Mouse (Mus musculus) midbrain, embryonic 10.5 days (tissue): ENCODE data around the gene Cyp21a1. TPM values are rescaled to one million over a fixed set of nuclear protein-coding genes. Genes with fewer than 3 reads are reported as not detected.
"Not testable (repeated sequence)": the region's sequence is repeated elsewhere in the genome, so short reads cannot be mapped to it uniquely, and the experiment has no call there.

ENCODE experiments used
- DNase-seq: peaks from one replicate; pipeline ENCODE4 v3.0.0-alpha.2; 2017; ENCODE audit warnings: low spot score
- H3K27ac ChIP-seq: fragments of 300-500 bp; sonication (generic); replicated peaks from 2 replicates; pipeline ENCODE4 v1.5.1; 2016; ENCODE audit warnings: mild to moderate bottlenecking
- H3K27me3 ChIP-seq: fragments of 300-500 bp; sonication (generic); 2 replicates; pipeline ENCODE4 v1.6.1; 2016; ENCODE audit warnings: low read depth, mild to moderate bottlenecking; ENCODE audit not compliant: poor library complexity, severe bottlenecking
- H3K36me3 ChIP-seq: fragments of 300-500 bp; sonication (generic); 2 replicates; pipeline ENCODE4 v1.6.1; 2016; ENCODE audit warnings: mild to moderate bottlenecking, moderate library complexity
- H3K4me1 ChIP-seq: fragments of 300-500 bp; sonication (generic); 2 replicates; pipeline ENCODE4 v1.6.1; 2016
- H3K4me3 ChIP-seq: fragments of 300-500 bp; sonication (generic); 2 replicates; pipeline ENCODE4 v1.5.1; 2016; ENCODE audit warnings: mild to moderate bottlenecking, moderate library complexity
- H3K9me3 ChIP-seq: fragments of 300-500 bp; sonication (generic); replicated peaks from 2 replicates; pipeline ENCODE4 v1.6.1; 2016; ENCODE audit warnings: mild to moderate bottlenecking
- WGBS: fragments of 180-500 bp; shearing (Covaris S2); methylation state at CpG from one replicate; pipeline ENCODE4 v1.1.7; 2016; 5-methylcytosine and 5-hydroxymethylcytosine counted together
- polyA plus RNA-seq: library from polyadenylated mRNA; unstranded; fragments of >200 nt; fragmentation: Nextera tagmentation; extraction: Ambion mirVana; gene quantifications from 2 replicates; pipeline ENCODE4 v1.2.1, GENCODE M21; 2016

Cyp21a1 gene
- polyA plus RNA-seq, 1 experiment from 2014 or later: not detected

- Histone ChIP-seq H3K36me3 (peaks cover 69% of the 10 kb centered on the region), H3K27ac (peak overlapping the region; percentile 84), H3K4me3 (peak overlapping the region; percentile 84), H3K9me3 (no peaks in the 10 kb centered on the region), H3K4me1 (peaks cover 34% of the 10 kb centered on the region), H3K27me3 (no peaks in the 10 kb centered on the region)
- DNase-seq: no peak
- 4% methylated on average over 48 of the region's 48 CpGs for WGBS
Observed at GRCm38 (mm10) chr17:34836155-34836855, 31.9 kb upstream of the Cyp21a1 start.

DNA sequence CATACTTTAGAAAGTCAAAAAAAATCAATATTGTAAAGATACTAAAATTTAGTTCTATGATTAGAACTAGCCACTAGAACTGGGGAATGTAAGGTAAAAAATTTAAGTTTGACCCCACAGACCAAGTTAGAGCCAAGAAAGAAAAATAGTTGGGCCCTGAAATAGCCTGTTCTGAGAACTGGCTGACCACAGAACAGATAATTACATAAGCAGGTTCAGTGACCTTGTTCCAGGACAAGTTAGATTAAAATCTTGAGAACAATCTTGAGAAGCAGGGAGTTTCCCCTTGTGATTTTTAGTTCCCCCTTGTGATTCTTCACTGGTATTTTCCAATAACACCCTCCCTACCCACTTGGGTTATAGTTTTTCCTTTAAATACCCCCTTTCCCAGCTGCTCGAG, 26.4 kb upstream of the Cyp21a1 start:
- peaks cover 88% of the 10 kb centered on the region for H3K36me3 ChIP-seq
- WGBS: 90% methylated on average over 1 of the region's 1 CpGs

DNA sequence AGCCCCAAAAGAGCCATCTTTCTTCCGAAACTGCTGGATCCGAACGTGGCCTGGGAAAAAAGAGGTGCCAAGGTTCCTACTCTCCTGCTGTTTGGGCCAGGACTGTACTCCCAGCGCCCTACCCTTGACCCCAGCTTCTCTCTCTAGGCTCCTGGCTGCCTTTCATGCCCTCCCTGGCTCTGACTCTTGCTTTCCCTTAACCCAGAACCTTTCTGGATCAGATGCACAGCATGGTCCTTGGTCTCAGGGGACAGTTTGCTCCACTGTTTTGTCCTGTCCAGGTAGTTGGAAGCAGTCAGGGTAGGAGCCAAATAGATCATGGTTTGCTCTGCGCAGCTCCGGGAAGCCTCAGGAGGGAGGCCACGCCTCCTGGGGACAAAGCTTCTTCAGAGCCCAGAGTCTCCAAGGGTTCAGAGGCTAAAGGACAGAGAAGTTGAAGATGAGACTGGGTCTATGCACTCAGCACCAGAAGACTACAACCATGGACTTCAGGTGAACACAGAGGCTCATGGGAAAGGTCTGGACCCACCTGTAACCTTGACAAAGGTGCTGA, 10.5 kb upstream of the Cyp21a1 start:
- no peaks in the 10 kb centered on the region for H3K4me1 ChIP-seq
- 72% methylated on average over 7 of the region's 7 CpGs for WGBS
- no peak overlapping the region for H3K27ac ChIP-seq
- no peaks in the 10 kb centered on the region for H3K27me3 ChIP-seq
- no peak for DNase-seq
- no peak overlapping the region for H3K4me3 ChIP-seq
- no peaks in the 10 kb centered on the region for H3K36me3 ChIP-seq
- H3K9me3 ChIP-seq: no peaks in the 10 kb centered on the region

More for the DNA sequence above, 26.4 kb upstream of the Cyp21a1 start:
- not testable (repeated sequence) for H3K4me3 ChIP-seq, DNase-seq, H3K27ac ChIP-seq, H3K4me1 ChIP-seq, H3K27me3 ChIP-seq
- peaks cover 12% of the 10 kb centered on the region for H3K9me3 ChIP-seq

GRCm38 (mm10) chr17:34813747-34814146, 9.4 kb upstream of the Cyp21a1 start:
- not testable (repeated sequence) for H3K27ac ChIP-seq, H3K4me3 ChIP-seq, H3K9me3 ChIP-seq, H3K36me3 ChIP-seq, H3K27me3 ChIP-seq, H3K4me1 ChIP-seq, DNase-seq
- 62% methylated on average over 12 of the region's 12 CpGs for WGBS

DNA sequence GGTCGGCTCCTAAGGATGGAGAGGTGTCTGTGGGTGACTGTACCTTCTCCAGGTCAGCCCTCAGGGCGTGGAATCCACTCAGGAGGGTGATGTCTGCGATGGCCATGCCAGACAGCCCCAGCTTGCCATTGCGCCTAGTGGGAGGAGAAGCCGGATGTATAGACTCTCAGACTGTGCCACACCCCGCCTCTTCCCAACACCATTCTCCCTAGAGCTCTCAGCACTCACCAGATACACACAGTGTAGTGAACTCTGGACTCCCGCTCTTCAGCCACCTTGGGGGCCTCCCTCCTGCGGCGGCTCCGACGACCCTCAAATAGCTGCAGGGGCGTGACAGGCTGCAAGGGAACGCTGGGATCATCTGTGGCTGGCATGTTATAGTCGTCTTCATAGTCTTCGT, 6.9 kb upstream of the Cyp21a1 start:
- H3K27me3 ChIP-seq: no peaks in the 10 kb centered on the region
- no peaks in the 10 kb centered on the region for H3K36me3 ChIP-seq
- WGBS: 77% methylated on average over 15 of the region's 15 CpGs
- H3K9me3 ChIP-seq: no peaks in the 10 kb centered on the region
- DNase-seq: no peak
- H3K27ac ChIP-seq: no peak overlapping the region
- H3K4me1 ChIP-seq: no peaks in the 10 kb centered on the region
- no peak overlapping the region for H3K4me3 ChIP-seq

DNA sequence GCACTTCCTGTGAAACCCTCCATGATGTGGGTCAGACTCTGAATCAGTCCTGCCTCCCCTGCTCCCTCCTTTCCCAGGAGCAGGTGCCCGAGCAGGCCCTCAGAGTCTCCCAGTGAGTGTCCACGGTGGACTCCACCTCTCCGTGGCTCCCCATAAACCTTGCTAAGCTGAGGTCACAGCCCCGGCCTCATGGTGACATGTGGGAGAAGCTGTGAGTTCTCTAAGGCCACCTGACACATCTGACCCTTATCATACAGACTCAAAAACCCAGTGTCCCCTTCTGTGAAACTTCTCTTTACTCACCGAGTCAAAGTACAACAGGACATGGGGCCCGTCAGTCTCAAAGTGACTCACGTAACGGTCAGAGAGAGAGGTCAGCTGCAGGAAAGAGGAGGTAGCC, 6.5 kb upstream of the Cyp21a1 start:
- 88% methylated on average over 8 of the region's 8 CpGs for WGBS
- H3K4me3 ChIP-seq, DNase-seq: not testable (repeated sequence)

GRCm38 (mm10) chr17:34810411-34810810, 6.0 kb upstream of the Cyp21a1 start:
- 95% methylated on average over 5 of the region's 5 CpGs for WGBS
- not testable (repeated sequence) for H3K4me3 ChIP-seq, H3K27ac ChIP-seq, H3K4me1 ChIP-seq, DNase-seq, H3K36me3 ChIP-seq, H3K9me3 ChIP-seq, H3K27me3 ChIP-seq

More for the DNA sequence above, 6.5 kb upstream of the Cyp21a1 start:
- H3K27me3 ChIP-seq, H3K36me3 ChIP-seq, H3K4me1 ChIP-seq, H3K27ac ChIP-seq, H3K9me3 ChIP-seq: not testable (repeated sequence)

GRCm38 (mm10) chr17:34808599-34809205, 4.3 kb upstream of the Cyp21a1 start:
- Histone ChIP-seq H3K4me3 (no peak overlapping the region), H3K4me1 (no peaks in the 10 kb centered on the region), H3K27ac (no peak overlapping the region), H3K36me3 (no peaks in the 10 kb centered on the region), H3K27me3 (no peaks in the 10 kb centered on the region), H3K9me3 (peaks cover 6% of the 10 kb centered on the region)
- DNase-seq: no peak
- WGBS: 79% methylated on average over 6 of the region's 6 CpGs

GRCm38 (mm10) chr17:34807176-34807575, 2.8 kb upstream of the Cyp21a1 start:
- Histone ChIP-seq H3K27me3 (no peaks in the 10 kb centered on the region), H3K4me3 (no peak overlapping the region)
- 72% methylated on average over 3 of the region's 3 CpGs for WGBS

GRCm38 (mm10) chr17:34804871-34805562, 656 bp upstream of the Cyp21a1 start:
- no peaks in the 10 kb centered on the region for H3K27me3 ChIP-seq
- no peak for DNase-seq
- H3K4me3 ChIP-seq: no peak overlapping the region
- no peaks in the 10 kb centered on the region for H3K4me1 ChIP-seq
- 74% methylated on average over 6 of the region's 6 CpGs for WGBS
- H3K36me3 ChIP-seq: no peaks in the 10 kb centered on the region
- no peak overlapping the region for H3K27ac ChIP-seq
- H3K9me3 ChIP-seq: peaks cover 6% of the 10 kb centered on the region

More at GRCm38 (mm10) chr17:34807176-34807575, 2.8 kb upstream of the Cyp21a1 start:
- Histone ChIP-seq H3K9me3 (peaks cover 6% of the 10 kb centered on the region), H3K36me3 (no peaks in the 10 kb centered on the region), H3K4me1 (no peaks in the 10 kb centered on the region), H3K27ac (no peak overlapping the region)
- DNase-seq: no peak

DNA sequence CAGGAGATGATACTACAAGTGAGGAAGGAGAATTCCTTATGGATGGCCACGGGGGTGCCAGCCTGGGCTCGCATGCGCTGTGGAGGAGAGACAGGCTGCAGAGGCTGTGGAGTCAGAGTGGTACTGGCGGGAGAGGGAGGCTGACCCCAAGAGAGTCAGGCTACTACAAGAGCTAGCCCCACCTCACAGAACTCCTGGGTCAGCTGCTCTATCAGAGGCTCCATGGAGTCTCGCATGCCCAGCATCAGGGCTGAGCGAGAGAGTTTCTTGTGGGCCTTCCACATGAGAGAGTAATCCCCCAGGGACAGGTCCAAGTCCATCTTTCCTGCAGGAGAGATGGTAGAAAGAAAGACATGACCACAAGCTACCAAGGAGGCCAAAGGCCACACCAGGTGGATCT, 994 bp downstream of the Cyp21a1 start:
- not testable (repeated sequence) for H3K4me1 ChIP-seq, H3K36me3 ChIP-seq, H3K4me3 ChIP-seq, H3K27me3 ChIP-seq, H3K9me3 ChIP-seq, DNase-seq, H3K27ac ChIP-seq
- 92% methylated on average over 6 of the region's 6 CpGs for WGBS

DNA sequence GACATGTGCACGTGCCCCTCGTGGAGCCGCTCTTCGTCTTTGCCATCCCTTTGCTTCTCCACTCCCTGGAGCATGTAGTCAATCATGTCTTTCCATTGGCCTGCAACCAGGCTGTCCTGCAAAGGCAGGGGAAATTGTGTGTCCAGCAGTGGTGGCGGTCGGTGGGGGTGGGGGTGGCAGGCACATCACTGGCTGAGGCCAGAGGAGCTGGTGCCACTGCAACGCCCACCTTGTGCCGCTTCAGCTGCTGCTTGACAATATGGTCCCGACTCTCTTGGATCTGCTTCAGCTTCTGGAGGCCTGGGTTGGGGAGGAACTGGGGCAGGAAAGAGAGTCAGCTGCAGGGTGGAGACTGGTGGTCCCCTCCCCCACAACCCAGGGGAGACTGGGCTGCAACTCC, 1.6 kb downstream of the Cyp21a1 start:
- not testable (repeated sequence) for H3K27ac ChIP-seq, H3K36me3 ChIP-seq, H3K9me3 ChIP-seq, H3K27me3 ChIP-seq, H3K4me1 ChIP-seq, DNase-seq, H3K4me3 ChIP-seq
- 92% methylated on average over 9 of the region's 9 CpGs for WGBS

- WGBS: 94% methylated on average over 16 of the region's 16 CpGs
- not testable (repeated sequence) for DNase-seq
Observed at GRCm38 (mm10) chr17:34800781-34801305, 3.5 kb downstream of the Cyp21a1 start.

More at GRCm38 (mm10) chr17:34800781-34801305, 3.5 kb downstream of the Cyp21a1 start:
- H3K9me3 ChIP-seq, H3K27me3 ChIP-seq, H3K4me1 ChIP-seq, H3K27ac ChIP-seq, H3K36me3 ChIP-seq, H3K4me3 ChIP-seq: not testable (repeated sequence)
